Mouse (Mus musculus) liver, adult (tissue): ENCODE results near the gene Copg2.

Experiments
- GATA4 ChIP-seq: IDR thresholded peaks from 2 replicates; pipeline ENCODE4 v1.6.1; 2014; ENCODE audit warnings: mild to moderate bottlenecking, low read length; ENCODE audit not compliant: insufficient replicate concordance

Copg2 gene

GRCm38 (mm10) chr6:30745591-30745990 is 151.0 kb downstream of the Copg2 start:
- no peak for TF ChIP-seq GATA4

- no peak for TF ChIP-seq GATA4
Observed at GRCm38 (mm10) chr6:30744846-30745245, 151.7 kb downstream of the Copg2 start.

- no peak for TF ChIP-seq GATA4
Observed at GRCm38 (mm10) chr6:30739177-30739747, 157.3 kb downstream of the Copg2 start.

GRCm38 (mm10) chr6:30738464-30739006 is 158.1 kb downstream of the Copg2 start:
- no peak for TF ChIP-seq GATA4

GRCm38 (mm10) chr6:30737548-30738463 is 158.8 kb downstream of the Copg2 start:
- TF ChIP-seq GATA4, result no peak

- no peak for TF ChIP-seq GATA4
Observed at GRCm38 (mm10) chr6:30736864-30737547, 159.6 kb downstream of the Copg2 start.

- no peak for TF ChIP-seq GATA4
Observed at GRCm38 (mm10) chr6:30736372-30736762, 160.2 kb downstream of the Copg2 start.

- no peak for TF ChIP-seq GATA4
Observed at GRCm38 (mm10) chr6:30735728-30736371, 160.7 kb downstream of the Copg2 start.

- no peak for TF ChIP-seq GATA4
Observed at GRCm38 (mm10) chr6:30734988-30735727, 161.4 kb downstream of the Copg2 start.

- TF ChIP-seq GATA4, result no peak
Observed at GRCm38 (mm10) chr6:30734465-30734864, 162.1 kb downstream of the Copg2 start.

- TF ChIP-seq GATA4, result no peak
Observed at GRCm38 (mm10) chr6:30732571-30733130, 163.9 kb downstream of the Copg2 start.

GRCm38 (mm10) chr6:30730301-30730971 is 166.2 kb downstream of the Copg2 start:
- TF ChIP-seq GATA4, result no peak

- no peak for TF ChIP-seq GATA4
Observed at GRCm38 (mm10) chr6:30723331-30723730, 173.3 kb downstream of the Copg2 start, which contains the start of gene Mest. Gene Mest, plus strand, starts transcription at chr6:30723547.

- TF ChIP-seq GATA4, result no peak
Observed at GRCm38 (mm10) chr6:30722385-30723164, 174.0 kb downstream of the Copg2 start.
